Mouse (Mus musculus) embryo, embryonic 10 days (tissue): Measurements from ENCODE around the gene Ston2.

ENCODE experiments used
- DNase-seq: peaks from one replicate; pipeline ENCODE4 v3.0.0-alpha.2; 2015; ENCODE audit warnings: low spot score

Ston2 gene

GRCm38 (mm10) chr12:91660640-91661417 is 127.4 kb downstream of the Ston2 start:
- no peak for DNase-seq

GRCm38 (mm10) chr12:91654399-91655122 is 133.6 kb downstream of the Ston2 start:
- no peak for DNase-seq

GRCm38 (mm10) chr12:91648426-91648825 is 139.8 kb downstream of the Ston2 start:
- no peak for DNase-seq

GRCm38 (mm10) chr12:91645361-91646123 is 142.6 kb downstream of the Ston2 start:
- no peak for DNase-seq

- no peak for DNase-seq
Measured at GRCm38 (mm10) chr12:91643221-91643620, 145.0 kb downstream of the Ston2 start.

GRCm38 (mm10) chr12:91642426-91643093 is 145.6 kb downstream of the Ston2 start:
- DNase-seq, result no peak

GRCm38 (mm10) chr12:91641631-91642141 is 146.5 kb downstream of the Ston2 start:
- DNase-seq, result peak; percentile 66

GRCm38 (mm10) chr12:91641133-91641532 is 147.1 kb downstream of the Ston2 start:
- no peak for DNase-seq

GRCm38 (mm10) chr12:91640712-91641111 is 147.5 kb downstream of the Ston2 start:
- DNase-seq, result peak; percentile 81

GRCm38 (mm10) chr12:91638351-91638750 is 149.8 kb downstream of the Ston2 start:
- no peak for DNase-seq

GRCm38 (mm10) chr12:91637136-91637909 is 150.9 kb downstream of the Ston2 start:
- no peak for DNase-seq

- no peak for DNase-seq
Measured at GRCm38 (mm10) chr12:91626482-91626881, 161.7 kb downstream of the Ston2 start.

- DNase-seq, result peak; percentile 53
Measured at GRCm38 (mm10) chr12:91625013-91625412, 163.2 kb downstream of the Ston2 start.

- DNase-seq, result no peak
Measured at GRCm38 (mm10) chr12:91609425-91609824, 178.8 kb downstream of the Ston2 start.

- DNase-seq, result peak; percentile 7
Measured at GRCm38 (mm10) chr12:91607678-91608077, 180.5 kb downstream of the Ston2 start.

GRCm38 (mm10) chr12:91606651-91607050 is 181.5 kb downstream of the Ston2 start:
- no peak for DNase-seq

GRCm38 (mm10) chr12:91604600-91604999 is 183.6 kb downstream of the Ston2 start:
- DNase-seq, result no peak

GRCm38 (mm10) chr12:91592128-91592527 is 196.1 kb downstream of the Ston2 start:
- no peak for DNase-seq

- DNase-seq, result no peak
Measured at GRCm38 (mm10) chr12:91591191-91591590, 197.0 kb downstream of the Ston2 start.

GRCm38 (mm10) chr12:91590716-91591115 is 197.5 kb downstream of the Ston2 start:
- peak; percentile 58 for DNase-seq
